Mouse (Mus musculus) erythroblast, embryonic 14.5 days (primary cell): ENCODE results near the gene Col19a1.

Experiments
- GATA1 ChIP-seq: IDR thresholded peaks from 2 replicates; pipeline ENCODE4 v1.6.1; 2012; ENCODE audit warnings: low read length, inconsistent platforms, mixed read lengths
- TAL1 ChIP-seq: IDR thresholded peaks from 3 replicates; pipeline ENCODE4 v1.6.1; 2012; ENCODE audit warnings: low read length, inconsistent platforms, mixed read lengths

- TF ChIP-seq TAL1 (no peak), GATA1 (no peak)
Observed at GRCm38 (mm10) chr1:24316490-24316889, 270.8 kb downstream of the Col19a1 start.
